Mouse (Mus musculus) gastrocnemius, postnatal 14 days (tissue): ENCODE data around the gene Vwa3b. TPM values are rescaled to one million over a fixed set of nuclear protein-coding genes. Genes with fewer than 3 reads are reported as not detected.

Experiments
- DNase-seq: peaks from one replicate; pipeline ENCODE4 v3.0.0; 2021; ENCODE audit warnings: mixed read lengths
- intact Hi-C: fragments of 180-260 bp; cut with DNase I; formaldehyde crosslinking; loops from one replicate; pipeline ENCODE4 v1.15.1; 2025; ENCODE audit warnings: low total_unique reads
- total RNA-seq, 2 experiments: library from RNA; stranded (reverse); gene quantifications; 2 replicates each; pipeline ENCODE4 v1.2.3; 2021

Gene Vwa3b
- total RNA-seq, 2 experiments from 2014 or later: 33.1 to 41.0 TPM

- no peak for DNase-seq
- intact Hi-C loops: no loop called here
Observed at GRCm38 (mm10) chr1:37049159-37049558, 22.8 kb downstream of the Vwa3b start.

- DNase-seq: no peak
Observed at GRCm38 (mm10) chr1:37053691-37054090, 27.3 kb downstream of the Vwa3b start.

GRCm38 (mm10) chr1:37056831-37057561 is 30.6 kb downstream of the Vwa3b start:
- no peak for DNase-seq
- intact Hi-C loops: no loop called here

More at GRCm38 (mm10) chr1:37053691-37054090, 27.3 kb downstream of the Vwa3b start:
- intact Hi-C loops: no loop called here

- no peak for DNase-seq
- intact Hi-C loops: no loop called here
Observed at GRCm38 (mm10) chr1:37060856-37061255, 34.5 kb downstream of the Vwa3b start.

GRCm38 (mm10) chr1:37063053-37063452 is 36.7 kb downstream of the Vwa3b start:
- intact Hi-C loops: no loop called here
- DNase-seq: no peak

- intact Hi-C loops: no loop called here
- no peak for DNase-seq
Observed at GRCm38 (mm10) chr1:37063841-37064240, 37.4 kb downstream of the Vwa3b start.

- intact Hi-C loops: no loop called here
- DNase-seq: no peak
Observed at GRCm38 (mm10) chr1:37065658-37066412, 39.4 kb downstream of the Vwa3b start.

GRCm38 (mm10) chr1:37075759-37076158 is 49.4 kb downstream of the Vwa3b start:
- intact Hi-C loops: no loop called here
- DNase-seq: no peak

- DNase-seq: no peak
- intact Hi-C loops: no loop called here
Observed at GRCm38 (mm10) chr1:37077266-37077665, 50.9 kb downstream of the Vwa3b start.

GRCm38 (mm10) chr1:37077955-37078549 is 51.7 kb downstream of the Vwa3b start:
- peak; percentile 49 for DNase-seq
- intact Hi-C loops: no loop called here

GRCm38 (mm10) chr1:37080442-37080841 is 54.0 kb downstream of the Vwa3b start:
- DNase-seq: no peak
- intact Hi-C loops: no loop called here

- peak; percentile 32 for DNase-seq
- intact Hi-C loops: no loop called here
Observed at GRCm38 (mm10) chr1:37081376-37082214, 55.2 kb downstream of the Vwa3b start.

GRCm38 (mm10) chr1:37082215-37082464 is 55.7 kb downstream of the Vwa3b start:
- intact Hi-C loops: no loop called here
- no peak for DNase-seq

- DNase-seq: no peak
- intact Hi-C loops: no loop called here
Observed at GRCm38 (mm10) chr1:37084075-37084474, 57.7 kb downstream of the Vwa3b start.

GRCm38 (mm10) chr1:37085171-37085570 is 58.8 kb downstream of the Vwa3b start:
- DNase-seq: no peak
- intact Hi-C loops: no loop called here

- DNase-seq: no peak
- intact Hi-C loops: no loop called here
Observed at GRCm38 (mm10) chr1:37089191-37089590, 62.8 kb downstream of the Vwa3b start.

GRCm38 (mm10) chr1:37097382-37098093 is 71.1 kb downstream of the Vwa3b start:
- intact Hi-C loops: no loop called here
- no peak for DNase-seq

GRCm38 (mm10) chr1:37098094-37098555 is 71.7 kb downstream of the Vwa3b start:
- DNase-seq: no peak
- intact Hi-C loops: no loop called here

GRCm38 (mm10) chr1:37100361-37100760 is 74.0 kb downstream of the Vwa3b start:
- intact Hi-C loops: no loop called here

More at GRCm38 (mm10) chr1:37100361-37100760, 74.0 kb downstream of the Vwa3b start:
- no peak for DNase-seq
